Mouse (Mus musculus): ENCODE measurements around the gene Zfp319.
"Not testable (repeated sequence)": the region's sequence is repeated elsewhere in the genome, so short reads cannot be mapped to it uniquely, and the experiment has no call there.

Gene Zfp319

GRCm38 (mm10) chr8:95331720-95332436, at the start of gene Zfp319, which contains the start of gene Usb1:
TSS of gene Zfp319 (minus strand) at chr8:95331950.
TSS of gene Usb1 (plus strand) at chr8:95332284.
- DNase-seq, result peak; percentile 92

GRCm38 (mm10) chr8:95380953-95381352, 49.2 kb upstream of the Zfp319 start:
- DNase-seq, result no peak

DNA sequence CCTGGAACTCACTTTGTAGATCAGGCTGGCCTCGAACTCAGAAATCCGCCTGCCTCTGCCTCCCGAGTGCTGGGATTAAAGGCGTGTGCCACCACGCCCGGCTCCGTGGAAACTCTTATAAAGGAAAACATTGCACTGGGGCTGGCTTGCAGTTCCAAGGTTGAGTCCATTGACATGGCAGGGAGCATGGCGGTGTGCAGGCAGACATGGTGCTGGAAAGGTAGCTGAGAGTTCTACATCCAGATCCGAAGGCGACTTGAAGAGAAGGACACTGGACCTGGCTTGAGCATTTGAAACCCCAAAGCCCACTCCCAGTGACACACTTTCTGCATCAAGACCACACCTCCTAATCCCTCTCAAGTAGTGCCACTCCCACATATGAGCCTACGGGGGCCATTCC, 47.2 kb upstream of the Zfp319 start:
- not testable (repeated sequence) for DNase-seq

- DNase-seq, result no peak
These were observed 46.1 kb upstream of the Zfp319 start for GRCm38 (mm10) chr8:95377863-95378291.

DNA sequence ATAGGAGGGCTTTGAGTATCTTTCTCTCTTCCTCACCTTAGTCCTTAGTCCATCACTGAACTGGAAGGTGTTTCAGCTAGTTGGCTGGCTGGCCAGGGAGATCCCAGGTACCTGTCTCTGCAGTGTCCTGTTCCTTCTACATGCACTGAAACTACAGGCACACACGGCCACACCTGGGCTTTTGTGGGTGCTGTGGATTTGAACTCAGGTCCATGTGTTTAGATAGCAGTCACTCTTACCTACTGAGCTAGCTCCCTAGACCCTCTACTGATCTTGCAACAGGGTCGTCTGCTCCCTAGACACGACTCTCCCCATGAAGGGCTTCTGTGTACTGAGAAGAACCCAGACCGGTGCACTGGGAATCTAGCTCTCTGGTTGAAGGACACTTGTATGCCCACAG, 45.4 kb upstream of the Zfp319 start:
- DNase-seq, result no peak

DNA sequence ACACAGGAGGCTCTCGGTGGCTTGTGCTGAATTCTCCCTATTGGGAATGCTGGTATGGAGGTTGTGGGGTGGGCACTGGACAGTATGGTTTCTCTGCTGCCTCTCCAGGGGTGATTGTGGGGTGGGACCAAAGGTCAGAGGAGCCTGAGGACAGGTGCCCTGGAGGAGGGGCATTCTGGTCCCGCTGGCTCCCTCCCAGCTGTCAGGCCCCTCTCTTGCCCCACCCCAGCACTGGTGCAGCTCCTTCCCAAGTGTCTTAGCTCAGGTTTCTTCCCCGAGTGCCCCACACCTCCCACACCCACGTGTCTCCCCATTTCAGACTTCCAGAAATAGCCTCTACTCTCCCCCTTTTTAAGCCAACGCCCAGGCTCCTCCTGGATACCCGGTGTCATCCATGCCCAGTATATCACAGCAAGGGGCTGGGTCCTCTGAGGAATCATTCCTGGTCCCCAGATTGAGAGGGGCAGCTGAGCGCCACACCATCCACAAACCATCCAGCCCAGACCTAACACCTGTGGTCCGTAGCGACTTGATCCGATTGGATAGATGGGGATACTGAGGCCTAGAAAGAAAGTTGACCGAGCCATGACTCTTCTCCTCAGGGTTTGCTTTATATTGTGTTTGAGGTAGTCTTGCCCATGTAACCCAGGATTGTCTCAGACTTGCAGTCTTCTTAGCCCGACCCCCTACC, 44.7 kb upstream of the Zfp319 start:
- no peak for DNase-seq

DNA sequence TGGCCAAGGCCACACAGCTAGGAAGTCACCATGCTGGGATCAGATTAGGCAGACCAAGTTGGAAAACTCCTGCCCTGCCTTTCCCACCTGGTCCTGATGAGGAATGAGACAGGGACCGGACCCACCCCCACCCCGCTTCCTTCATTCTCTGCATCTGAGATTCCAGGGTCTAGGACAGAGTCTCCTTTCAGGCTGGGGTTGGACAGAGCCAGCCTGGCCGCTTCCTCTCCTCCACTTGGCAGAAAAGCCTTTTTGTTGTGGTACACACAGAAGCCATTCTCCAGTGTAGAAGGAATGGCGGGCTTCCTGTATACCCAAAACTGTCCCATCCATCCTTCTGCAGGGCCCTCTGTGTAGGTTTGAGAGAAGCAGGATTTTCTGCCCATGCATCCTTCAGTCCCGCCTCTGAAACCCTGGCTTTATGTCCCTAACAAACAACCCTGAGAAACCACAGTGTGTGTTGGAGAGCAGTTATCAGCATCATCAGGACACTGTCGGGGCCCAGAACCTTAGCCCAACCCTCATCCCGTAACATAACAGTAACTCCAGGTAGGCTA, 43.7 kb upstream of the Zfp319 start:
- DNase-seq, result no peak

GRCm38 (mm10) chr8:95374429-95374828, 42.7 kb upstream of the Zfp319 start:
- DNase-seq, result no peak

DNA sequence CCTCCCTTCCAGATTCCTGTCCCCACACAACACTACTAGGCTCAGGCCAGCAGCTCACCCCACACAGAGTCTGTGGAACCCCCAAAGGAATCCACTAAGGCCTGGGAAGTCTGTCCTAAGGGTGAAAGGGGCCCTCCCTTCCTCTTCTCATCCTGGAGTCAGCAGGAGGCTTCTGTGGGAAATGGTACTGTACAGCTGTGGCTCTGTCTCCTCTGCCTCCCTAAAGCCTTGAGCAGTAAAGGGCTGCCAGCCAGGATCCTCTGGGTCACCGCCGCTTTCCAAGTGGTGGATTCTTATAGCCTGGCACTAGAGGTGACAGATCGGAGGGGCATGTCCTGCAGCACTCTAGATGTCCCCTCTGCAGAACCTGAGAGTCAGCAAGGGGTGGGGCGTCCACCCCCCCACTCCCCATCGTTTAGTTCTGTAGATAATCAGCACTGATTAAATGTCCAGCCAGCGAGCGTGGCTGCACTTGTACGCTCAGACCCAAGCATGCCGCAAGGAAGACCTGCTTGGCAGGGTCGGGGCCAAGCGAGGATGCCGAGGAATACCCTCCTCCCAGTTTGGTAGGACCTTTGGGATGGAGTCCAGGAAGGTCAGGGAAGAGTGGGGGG, 41.7 kb upstream of the Zfp319 start:
- DNase-seq, result no peak

DNA sequence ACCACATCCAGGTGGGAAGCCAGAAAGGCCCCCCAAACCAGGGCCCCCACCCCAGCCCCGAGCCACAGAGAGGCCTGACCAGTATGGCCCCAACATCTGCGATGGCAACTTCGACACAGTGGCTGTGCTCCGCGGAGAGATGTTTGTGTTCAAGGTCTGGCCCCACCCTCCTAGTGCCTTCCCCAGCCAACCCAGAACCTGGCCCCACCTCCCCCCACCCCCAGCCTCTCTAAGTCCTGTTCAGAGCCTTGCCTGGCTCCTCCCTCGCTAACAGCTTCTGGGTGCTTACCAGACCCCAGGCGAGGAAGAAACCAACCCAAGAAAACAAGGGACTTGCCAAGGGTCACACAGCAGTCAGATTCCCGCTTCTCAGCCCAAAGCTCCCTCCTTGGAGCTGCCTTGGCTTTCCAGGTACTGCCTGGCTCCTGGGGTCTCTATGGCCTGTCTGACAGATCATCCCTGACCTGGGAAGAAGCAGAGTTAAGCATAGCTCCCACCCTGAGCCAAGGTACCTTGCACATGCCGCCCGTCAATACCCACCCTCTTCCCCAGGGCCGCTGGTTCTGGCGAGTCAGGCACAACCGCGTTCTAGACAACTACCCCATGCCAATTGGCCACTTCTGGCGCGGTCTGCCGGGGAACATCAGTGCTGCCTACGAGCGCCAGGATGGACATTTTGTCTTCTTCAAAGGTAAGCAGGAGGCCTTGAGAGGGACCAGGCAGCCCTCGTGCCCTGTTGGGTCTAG, 38.0 kb upstream of the Zfp319 start:
- DNase-seq, result no peak

DNA sequence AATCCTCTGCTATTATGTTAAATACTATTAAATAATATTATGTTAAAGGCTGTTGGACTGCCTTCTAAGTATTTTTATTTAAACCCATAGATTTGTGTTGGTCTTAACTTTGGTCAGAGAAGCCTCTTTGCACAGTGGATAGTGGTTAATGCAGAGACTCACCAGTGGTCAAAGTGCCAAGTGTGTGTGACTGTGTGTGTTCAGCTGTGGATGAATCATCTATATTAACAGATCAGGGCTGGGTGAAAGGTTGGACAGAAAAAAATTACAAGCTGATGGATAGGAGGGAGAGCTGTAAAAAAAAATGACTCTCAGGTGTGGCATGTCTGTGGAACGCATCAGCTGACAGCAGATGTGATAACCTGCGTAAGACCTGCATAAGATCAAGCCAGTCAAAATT, 32.1 kb upstream of the Zfp319 start:
- no peak for DNase-seq

GRCm38 (mm10) chr8:95362272-95362671, 30.5 kb upstream of the Zfp319 start:
- DNase-seq, result no peak

- no peak for DNase-seq
These were observed 29.2 kb upstream of the Zfp319 start for GRCm38 (mm10) chr8:95361016-95361341.

DNA sequence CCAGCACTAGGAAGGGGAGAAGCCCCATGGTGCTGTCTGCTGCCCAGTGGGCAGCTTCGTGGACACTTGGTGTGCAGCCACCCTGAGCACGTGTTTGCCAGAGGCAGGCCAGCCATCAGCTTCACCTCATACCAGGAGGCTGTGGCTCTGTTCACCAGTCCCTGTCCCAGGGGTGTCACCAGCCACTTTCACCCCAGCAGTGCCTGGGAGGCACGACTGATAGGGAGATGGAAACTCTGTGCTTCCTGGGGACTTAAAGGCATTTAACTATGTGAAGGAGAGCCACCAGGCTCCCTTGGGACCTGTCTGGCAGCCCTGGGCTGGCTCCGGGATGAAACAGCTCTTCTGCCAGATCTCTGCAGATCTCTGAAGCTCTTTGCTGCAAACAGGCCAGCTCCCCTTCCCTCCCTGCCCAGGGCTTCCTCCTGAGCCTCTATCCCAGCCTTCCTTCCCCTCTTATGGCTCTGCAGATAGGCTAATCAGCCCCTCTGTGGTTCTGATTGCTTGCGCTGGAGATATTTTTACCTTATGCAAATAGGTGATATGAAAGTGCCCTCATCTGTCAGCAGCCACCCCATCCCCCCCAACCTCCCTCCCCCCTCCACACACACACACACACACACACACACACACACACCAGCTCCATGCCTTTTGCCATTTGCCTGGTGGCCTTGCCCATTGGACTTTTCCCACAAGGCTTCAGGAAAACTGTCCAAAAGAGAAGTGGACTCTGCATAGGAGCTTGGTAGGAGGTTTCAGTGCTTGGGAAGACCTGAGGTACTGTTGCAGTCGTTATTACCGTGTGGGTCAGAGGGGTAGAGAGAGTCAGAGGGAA, 28.6 kb upstream of the Zfp319 start:
- DNase-seq, result no peak

GRCm38 (mm10) chr8:95358550-95359411, 27.0 kb upstream of the Zfp319 start:
- DNase-seq, result no peak

GRCm38 (mm10) chr8:95354606-95355005, 22.9 kb upstream of the Zfp319 start:
- no peak for DNase-seq

DNA sequence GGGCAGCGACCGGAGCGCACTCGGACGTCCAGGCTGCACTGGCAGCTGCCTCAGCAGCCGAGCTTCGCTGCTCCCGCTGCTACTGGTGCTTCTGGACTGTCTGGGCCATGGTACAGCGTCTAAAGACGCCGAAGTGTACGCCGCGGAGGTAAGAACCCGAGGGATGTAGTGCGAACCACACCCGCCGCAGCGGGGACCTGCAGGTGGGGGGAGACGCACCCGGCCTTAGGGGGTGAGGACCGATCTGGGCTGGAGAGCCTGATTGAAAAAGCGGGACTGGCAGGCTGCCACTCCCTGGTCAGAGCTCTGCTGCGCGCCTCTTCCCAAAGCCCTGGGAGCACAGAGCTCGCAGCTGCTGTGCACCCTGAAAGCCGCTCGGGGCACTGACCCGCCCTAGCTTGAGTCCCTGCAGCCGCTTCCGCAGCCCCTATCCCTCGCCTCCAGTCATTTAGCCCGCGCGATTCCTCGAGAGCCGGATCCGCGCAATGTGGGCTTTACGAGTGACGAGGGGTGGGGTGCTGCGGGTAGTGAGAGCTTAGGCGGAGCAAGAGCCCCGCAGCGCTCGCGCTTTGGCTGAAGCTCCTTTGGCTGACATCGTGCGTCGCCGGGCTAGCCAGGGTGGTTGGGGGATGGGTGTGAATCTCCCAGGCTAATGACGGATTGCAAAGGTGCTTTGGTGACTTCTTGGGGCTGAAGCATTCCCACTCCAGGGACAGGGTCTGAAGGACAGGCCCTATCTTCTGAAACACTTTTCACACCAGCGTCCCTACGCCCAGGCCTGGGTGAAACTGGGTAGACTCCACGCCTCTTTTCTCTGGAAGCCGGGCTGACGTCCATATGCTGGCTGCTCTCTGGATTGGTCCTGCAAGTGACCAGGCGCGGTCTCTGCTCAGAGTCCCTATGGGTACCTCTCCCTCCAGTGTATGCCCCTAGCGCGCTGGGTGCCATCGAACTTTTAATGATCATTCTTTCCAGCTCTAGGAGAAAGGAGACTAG, 21.4 kb upstream of the Zfp319 start:
- DNase-seq, result peak; percentile 45

DNA sequence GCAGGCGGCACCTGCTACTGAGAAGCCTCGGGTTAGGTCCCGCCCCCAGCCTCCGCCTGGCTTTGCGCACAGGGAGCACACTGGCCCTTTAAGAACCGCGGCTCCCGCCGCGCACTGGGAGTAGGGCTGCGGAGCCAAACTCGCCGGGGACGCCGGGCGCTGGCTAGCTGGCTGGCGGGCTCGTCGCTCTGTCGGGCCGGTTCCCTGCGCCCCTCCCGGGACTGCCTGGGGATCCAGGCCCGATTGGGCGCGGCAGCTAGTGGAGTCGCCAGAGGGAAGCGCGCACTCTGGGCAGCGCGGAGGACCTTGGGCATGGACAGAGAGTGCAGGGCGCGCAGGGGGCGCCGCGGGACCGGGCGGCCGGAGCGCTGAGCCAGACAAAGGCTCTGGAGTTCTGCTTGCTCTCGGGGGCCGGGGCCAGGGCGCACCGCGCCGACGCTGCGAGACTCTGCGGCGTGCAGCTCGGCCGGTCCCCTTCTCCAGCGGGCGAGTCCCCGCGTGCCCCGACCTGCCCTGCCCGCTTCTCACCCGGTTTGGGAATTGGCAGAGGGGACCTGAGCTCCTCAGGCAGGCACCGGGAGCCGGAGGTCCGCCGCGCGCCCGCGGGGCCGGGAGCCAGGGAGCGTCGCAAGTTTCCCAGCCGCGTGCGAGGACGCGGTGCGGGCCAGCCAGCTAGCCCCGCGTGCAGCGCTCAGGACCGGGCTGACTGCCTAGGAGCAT, 20.6 kb upstream of the Zfp319 start, which contains the start of gene Mmp15:
Gene Mmp15 (plus strand): TSS at position 118 of the 720 bp plus-strand sequence.
- peak; percentile 61 for DNase-seq

DNA sequence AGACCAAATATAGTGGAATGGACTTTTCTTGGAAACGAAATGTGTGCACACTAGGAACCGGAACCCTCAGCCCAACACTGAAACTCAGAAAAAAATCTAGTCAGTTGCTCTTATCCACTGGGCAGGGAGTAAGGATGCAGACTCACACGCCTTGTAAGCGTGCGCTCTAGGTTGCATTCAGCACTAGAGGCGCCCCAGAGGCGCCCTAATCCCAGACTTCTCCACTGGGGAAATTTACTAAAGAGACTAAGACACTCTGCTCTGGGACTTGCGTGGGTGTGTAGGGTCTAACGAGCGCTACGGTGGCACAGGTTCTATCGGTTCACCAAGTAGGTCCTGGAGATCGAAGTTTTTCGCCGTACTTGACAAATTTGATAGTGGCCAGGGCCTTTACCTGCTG, 19.7 kb upstream of the Zfp319 start:
- no peak for DNase-seq

All from right cerebral cortex, postnatal 25 days (tissue).